Mouse (Mus musculus) gastrocnemius, postnatal 4 days (tissue): ENCODE measurements around the gene Ahdc1. TPM values are rescaled to one million over a fixed set of nuclear protein-coding genes. Genes with fewer than 3 reads are reported as not detected.

Experiments used
- DNase-seq, 2 experiments: peaks; one replicate each; pipeline ENCODE4 v3.0.0; 2021 to 2022; ENCODE audit warnings: low spot score in 2 of 2, mixed read lengths in 2 of 2
- long read RNA-seq, 2 experiments: library from polyadenylated mRNA; stranded (forward); transcript quantifications; one replicate each; pipeline ENCODE4 v2.0.0; 2021
- total RNA-seq, 2 experiments: library from RNA; stranded (reverse); gene quantifications; 2 replicates each; pipeline ENCODE4 v1.2.3; 2021

Gene Ahdc1
- 100 to 1,000 TPM; 107 to 112 TPM for total RNA-seq
- long read RNA-seq, experiment 1, partial matches to known transcripts = 20 of 27 reads
- long read RNA-seq, experiment 1, other reads (novel, unspliced or antisense) = 7 of 27 reads
- long read RNA-seq, experiment 2, partial matches to known transcripts = 21 of 30 reads
- long read RNA-seq, experiment 2, other reads (novel, unspliced or antisense) = 9 of 30 reads

- peak; percentile 88 to 94 for DNase-seq
Measured at GRCm38 (mm10) chr4:133011028-133011820, at the start of gene Ahdc1. Ahdc1 (plus strand) TSS chr4:133011260.

GRCm38 (mm10) chr4:132961866-132962265, 49.2 kb upstream of the Ahdc1 start:
- DNase-seq = no peak

GRCm38 (mm10) chr4:132962628-132963027, 48.4 kb upstream of the Ahdc1 start:
- no peak for DNase-seq

DNA sequence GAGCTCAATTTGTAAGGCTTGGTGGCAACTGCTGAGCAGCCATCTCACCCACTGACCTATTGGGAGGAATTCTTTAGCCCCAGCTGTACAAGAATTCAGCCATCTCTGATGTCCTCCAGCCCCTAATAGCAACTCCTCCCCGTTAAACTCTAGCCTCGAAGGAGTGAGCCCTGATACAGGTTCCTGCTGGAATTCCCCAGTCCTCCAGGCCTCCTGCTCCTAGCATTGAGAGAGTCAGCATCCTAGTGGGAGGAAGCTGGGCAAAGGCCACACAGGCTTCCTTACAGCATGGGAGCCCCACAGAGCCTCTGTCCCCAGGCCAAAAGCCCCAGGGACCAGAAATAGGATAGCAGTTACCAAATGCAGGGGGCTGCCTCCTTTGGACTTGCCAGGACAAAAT, 47.6 kb upstream of the Ahdc1 start:
- no peak for DNase-seq

- DNase-seq = no peak
Measured at GRCm38 (mm10) chr4:132964064-132964463, 47.0 kb upstream of the Ahdc1 start.

DNA sequence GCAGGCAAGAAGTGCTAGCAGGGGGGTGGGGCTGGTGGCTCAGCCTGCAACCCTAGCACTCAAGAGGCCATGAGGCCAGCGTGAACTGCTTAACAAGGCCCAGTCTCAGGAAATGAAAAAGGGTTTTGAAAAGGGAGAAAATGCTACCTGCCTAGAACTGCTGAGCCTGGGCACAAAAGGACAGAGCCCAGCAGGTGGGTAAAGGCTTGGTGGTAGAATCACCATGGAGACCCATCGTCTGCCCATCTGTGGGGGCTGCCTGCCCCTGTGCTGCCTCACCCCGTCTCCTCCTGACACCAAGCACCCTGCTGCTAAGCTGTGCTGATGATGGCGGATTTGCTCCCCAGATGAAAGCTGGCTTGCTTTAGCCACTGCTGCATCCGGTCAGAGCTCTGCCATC, 46.6 kb upstream of the Ahdc1 start:
- DNase-seq = no peak

DNA sequence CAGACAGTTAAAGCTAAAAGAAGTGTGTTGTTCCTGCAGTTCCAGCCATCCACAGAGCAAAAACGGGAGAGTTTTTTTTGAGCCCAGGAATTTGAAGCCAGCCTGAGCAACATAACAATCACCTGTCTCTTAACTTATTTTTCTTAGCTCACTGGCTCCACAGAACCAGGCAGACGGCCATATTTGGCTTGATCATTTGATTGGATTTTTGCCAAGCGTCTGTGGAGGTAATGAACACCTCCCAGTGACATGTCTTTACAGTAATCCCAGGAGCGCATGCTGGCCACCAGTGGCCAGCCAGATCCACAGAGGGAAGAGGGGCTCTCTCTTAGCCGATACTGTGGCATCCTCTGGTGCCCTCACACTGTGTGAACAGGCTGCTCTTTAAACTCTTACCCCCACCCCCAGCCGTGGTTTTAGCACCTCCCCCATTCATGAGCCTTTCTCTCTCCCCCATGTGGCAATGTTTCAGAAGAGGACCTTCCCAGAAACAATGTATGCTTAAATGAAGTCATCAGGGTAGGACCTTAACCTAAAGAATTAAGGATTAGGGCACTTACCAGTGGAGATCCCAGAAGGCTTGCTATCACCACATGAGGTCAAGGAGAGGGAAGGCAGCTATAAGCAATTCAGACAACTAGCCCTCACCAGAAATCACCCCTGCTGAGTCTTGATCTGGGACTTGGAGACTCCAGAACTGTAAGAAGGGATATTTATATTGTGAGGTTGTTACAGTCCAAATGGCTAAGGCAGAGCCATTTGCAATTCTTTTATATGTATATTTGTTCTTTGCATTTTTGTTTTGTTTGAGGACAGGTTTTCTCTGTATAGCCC, 42.7 kb upstream of the Ahdc1 start:
- no peak for DNase-seq

DNA sequence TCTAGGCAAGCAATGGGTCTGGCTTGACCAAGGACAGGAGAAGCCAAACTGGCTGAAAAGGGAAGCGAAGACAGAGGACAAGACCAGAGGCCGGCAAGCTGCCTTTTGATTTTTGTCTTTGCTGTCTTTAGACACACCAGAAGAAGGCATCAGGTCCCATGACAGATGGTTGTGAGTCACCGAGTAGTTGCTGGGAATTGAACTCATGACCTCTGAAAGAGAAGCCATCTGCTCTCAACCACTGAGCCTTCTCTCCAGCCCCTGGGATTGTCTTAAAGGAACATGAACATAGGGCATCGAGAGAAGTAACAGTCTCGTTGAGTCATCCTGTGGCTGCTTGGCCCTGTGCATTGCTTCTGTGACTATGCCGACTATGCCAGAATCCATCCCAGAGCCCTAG, 39.5 kb upstream of the Ahdc1 start:
- DNase-seq = no peak

DNA sequence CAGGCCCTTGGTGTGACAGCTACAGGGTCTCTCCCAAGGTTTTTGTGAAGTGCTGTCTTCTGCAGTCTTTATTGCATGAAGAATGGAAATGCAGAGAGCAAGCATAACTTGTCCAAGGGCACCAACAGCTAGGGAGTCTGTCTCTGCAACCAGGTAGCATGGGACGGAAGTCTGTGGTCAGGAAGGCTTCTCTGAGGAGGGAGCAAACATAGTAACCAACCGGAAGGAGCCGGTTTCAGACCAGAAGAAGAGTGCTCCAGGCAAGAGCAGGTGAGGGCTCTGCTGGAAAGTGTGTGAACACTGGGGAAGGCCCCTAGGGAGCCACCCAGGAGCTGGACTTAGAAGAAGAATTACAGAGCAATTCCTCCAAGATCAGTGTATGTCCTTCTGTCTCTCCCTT, 39.0 kb upstream of the Ahdc1 start:
- DNase-seq = no peak

DNA sequence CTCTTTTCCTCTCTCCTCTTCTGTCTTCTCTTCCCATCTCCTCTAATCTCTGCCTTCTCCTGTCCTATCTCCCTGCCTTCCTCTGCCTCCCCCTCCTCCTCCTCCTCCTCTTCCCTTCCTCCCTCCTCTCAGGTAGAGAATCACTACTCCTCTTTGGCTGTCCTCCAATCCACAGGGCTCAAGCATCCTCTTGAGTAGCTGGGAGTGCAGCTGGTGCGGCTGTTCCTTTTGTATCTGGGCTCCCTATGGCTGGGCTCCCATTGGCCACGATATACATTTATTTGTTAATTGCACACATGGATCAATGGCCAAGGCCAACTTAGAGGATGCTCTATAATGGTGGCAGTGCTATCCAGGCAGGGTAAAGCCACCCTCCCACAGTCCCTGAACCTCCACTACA, 38.5 kb upstream of the Ahdc1 start:
- no peak for DNase-seq

GRCm38 (mm10) chr4:132973186-132973585, 37.9 kb upstream of the Ahdc1 start:
- no peak for DNase-seq

DNA sequence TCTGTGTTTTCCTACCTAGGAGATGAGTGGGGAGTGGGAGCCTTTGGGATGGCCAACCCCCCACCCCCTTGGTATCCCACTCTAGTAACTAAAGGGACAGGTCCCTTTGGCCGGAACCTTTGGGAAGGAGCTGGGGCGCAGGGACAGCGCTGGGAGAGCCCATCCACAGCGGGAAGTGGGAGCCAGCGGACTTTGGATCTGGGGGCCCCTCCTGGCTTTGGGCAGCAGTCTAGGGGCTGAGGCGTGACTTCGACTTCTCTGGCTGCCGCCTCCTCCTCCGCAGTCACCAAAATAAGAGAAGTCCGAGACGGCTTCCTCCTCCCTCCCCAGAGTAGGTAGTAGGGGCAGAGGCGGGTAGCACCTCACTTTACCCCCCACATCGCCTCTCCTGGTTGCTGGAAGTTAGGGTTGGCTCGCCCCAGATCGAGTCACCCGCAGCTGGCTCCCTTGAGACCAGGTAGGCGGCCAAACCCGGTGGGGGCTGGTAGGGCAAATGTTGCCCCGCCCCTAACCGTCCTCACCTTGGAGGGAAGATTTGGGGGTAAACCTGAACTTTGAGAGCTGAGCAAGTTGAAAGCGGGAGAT, 37.2 kb upstream of the Ahdc1 start, which contains the start of gene Fgr:
TSS of gene Fgr (plus strand) at position 282 of the 585 bp plus-strand sequence.
- DNase-seq = no peak

GRCm38 (mm10) chr4:132974904-132975303, 36.2 kb upstream of the Ahdc1 start:
- peak; percentile 46 to 62 for DNase-seq

- DNase-seq = no peak
Measured at GRCm38 (mm10) chr4:132975791-132976190, 35.3 kb upstream of the Ahdc1 start.

DNA sequence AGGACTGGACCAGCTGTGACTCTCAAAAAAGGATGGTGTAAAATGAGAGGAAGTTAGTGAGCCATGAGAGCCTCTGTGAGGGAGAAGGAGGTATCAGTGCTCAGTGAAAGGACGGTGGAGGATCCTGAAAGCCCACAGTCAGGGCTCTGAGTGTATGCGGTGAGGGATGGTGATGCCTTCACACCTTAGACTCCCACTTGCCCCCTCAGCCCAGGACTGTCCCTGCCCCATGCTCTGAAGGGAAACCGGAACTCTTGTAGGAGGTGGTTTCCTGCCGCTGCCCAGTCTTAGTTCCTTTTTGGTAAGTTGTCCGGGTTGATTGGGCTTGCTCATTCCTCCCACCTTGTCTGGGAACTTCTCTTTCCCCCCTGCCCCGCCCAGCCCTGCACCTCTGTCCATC, 34.3 kb upstream of the Ahdc1 start:
- no peak for DNase-seq

GRCm38 (mm10) chr4:132977597-132977996, 33.5 kb upstream of the Ahdc1 start:
- no peak for DNase-seq

DNA sequence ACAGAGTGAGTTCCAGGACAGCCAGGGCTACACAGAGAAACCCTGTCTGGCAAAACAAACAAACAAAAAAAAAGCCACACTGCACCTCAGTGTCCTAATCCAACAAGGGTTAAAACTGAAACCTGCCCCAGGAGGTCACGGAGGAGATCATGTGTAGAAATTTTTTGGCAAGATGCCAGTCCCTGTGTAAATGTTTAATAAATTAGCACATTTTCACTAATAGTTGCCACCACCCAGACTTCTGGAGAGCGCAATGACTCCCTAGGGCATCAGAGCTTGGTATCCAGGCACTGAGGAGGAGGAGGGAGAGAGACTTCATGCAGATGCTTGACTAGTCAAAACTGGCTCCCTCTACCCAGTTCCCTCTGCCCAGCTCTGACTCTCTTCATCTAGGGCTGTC, 31.9 kb upstream of the Ahdc1 start:
- no peak for DNase-seq

GRCm38 (mm10) chr4:132981621-132982020, 29.4 kb upstream of the Ahdc1 start:
- DNase-seq = no peak

- no peak for DNase-seq
Measured at GRCm38 (mm10) chr4:132982999-132983398, 28.1 kb upstream of the Ahdc1 start.

- DNase-seq = no peak
Measured at GRCm38 (mm10) chr4:132983664-132984512, 27.2 kb upstream of the Ahdc1 start.
